Mouse (Mus musculus) midbrain, embryonic 12.5 days (tissue): ENCODE measurements around the gene Trmt1l. TPM values are rescaled to one million over a fixed set of nuclear protein-coding genes. Genes with fewer than 3 reads are reported as not detected.

Source experiments
- ATAC-seq: fragments of 200-750 bp; cut with Nextera tagmentation; 2 replicates; pipeline ENCODE4 v1.8.0; 2017; ENCODE audit warnings: low read depth, moderate TSS enrichment, moderate library complexity; ENCODE audit not compliant: low FRiP score
- H3K27ac ChIP-seq: fragments of 300-500 bp; sonication (generic); replicated peaks from 2 replicates; pipeline ENCODE4 v1.5.1; 2016; ENCODE audit warnings: mild to moderate bottlenecking
- H3K27me3 ChIP-seq: fragments of 300-500 bp; sonication (generic); 2 replicates; pipeline ENCODE4 v1.6.1; 2016; ENCODE audit warnings: mild to moderate bottlenecking
- H3K36me3 ChIP-seq: fragments of 300-500 bp; sonication (generic); 2 replicates; pipeline ENCODE4 v1.6.1; 2016
- H3K4me1 ChIP-seq: fragments of 300-500 bp; sonication (generic); 2 replicates; pipeline ENCODE4 v1.6.1; 2016
- H3K4me2 ChIP-seq: fragments of 300-500 bp; sonication (generic); replicated peaks from 2 replicates; pipeline ENCODE4 v1.6.1; 2016; ENCODE audit warnings: mild to moderate bottlenecking, moderate library complexity
- H3K4me3 ChIP-seq: fragments of 300-500 bp; sonication (generic); 2 replicates; pipeline ENCODE4 v1.5.1; 2016; ENCODE audit warnings: mild to moderate bottlenecking
- H3K9ac ChIP-seq: fragments of 300-500 bp; sonication (generic); replicated peaks from 2 replicates; pipeline ENCODE4 v1.6.1; 2016; ENCODE audit warnings: mild to moderate bottlenecking, moderate library complexity
- H3K9me3 ChIP-seq: fragments of 300-500 bp; sonication (generic); 2 replicates; pipeline ENCODE4 v1.6.1; 2016; ENCODE audit warnings: mild to moderate bottlenecking
- WGBS: fragments of 180-500 bp; shearing (Covaris S2); methylation state at CpG from one replicate; pipeline ENCODE4 v1.1.7; 2016; 5-methylcytosine and 5-hydroxymethylcytosine counted together
- polyA plus RNA-seq: library from polyadenylated mRNA; unstranded; fragments of >200 nt; fragmentation: Nextera tagmentation; extraction: Ambion mirVana; gene quantifications from 2 replicates; pipeline ENCODE4 v1.2.1, GENCODE M21; 2016

The Trmt1l gene
- polyA plus RNA-seq: 66.7 and 68.1 TPM in 2 replicates

DNA sequence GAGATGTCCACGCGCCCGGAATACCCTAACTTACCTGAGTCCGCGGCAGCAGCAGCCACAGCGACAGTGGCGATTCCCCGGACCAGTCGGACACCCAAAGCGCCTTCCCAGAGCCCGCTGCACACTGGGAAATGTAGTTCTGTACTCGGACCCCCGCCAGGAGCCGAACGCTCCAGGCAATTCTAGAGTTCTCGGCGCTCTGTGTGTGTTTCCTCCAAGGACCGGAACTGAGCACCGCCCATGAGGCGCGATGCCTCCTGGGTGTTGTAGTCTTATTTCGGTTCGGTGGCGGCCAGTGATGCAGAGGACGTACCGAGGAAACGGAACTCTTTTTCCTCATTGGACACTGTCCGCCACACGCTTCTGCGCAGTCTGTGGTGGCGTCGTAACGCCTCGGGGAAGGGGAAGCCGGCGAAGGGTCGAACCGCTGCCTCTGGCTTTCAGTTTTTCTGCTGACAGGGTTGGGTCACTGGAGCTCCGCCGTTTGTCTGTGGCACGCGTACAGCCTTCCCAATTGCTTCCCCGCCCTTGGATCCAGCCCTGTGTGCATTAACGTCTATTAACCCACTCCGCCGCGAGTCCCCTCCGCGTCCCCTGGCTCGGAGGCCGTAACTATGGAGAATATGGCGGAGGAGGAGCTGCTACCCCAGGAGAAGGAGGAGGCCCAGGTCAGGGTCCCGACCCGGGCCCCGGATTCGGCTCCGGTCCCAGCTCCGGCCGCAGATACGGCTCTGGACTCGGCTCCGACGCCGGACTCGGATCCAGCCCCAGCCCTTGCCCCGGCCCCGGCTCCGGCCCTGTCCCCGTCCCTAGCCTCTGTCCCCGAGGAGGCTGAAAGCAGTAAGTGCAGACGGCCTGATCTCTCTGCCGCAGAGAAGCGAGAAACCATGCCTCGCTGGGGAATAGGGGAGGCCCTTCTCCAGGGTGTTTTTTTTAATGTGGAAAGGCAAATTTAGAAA lies at the start of gene Trmt1l, which contains the start of gene Swt1:
TSS of gene Trmt1l (plus strand) at position 280 of the 959 bp plus-strand sequence.
TSS of gene Swt1 (minus strand) at position 193 of the 959 bp plus-strand sequence.
- Histone ChIP-seq H3K9ac (peak within 1 kb of the TSS; percentile 92), H3K27ac (peak within 1 kb of the TSS; percentile 97), H3K4me2 (peak within 1 kb of the TSS; percentile 55), H3K4me3 (peak within 1 kb of the TSS; percentile 78), H3K27me3 (no peaks in the 10 kb centered on the region), H3K4me1 (peaks cover 15% of the 10 kb centered on the region), H3K36me3 (0 out of 2 replicates have a peak, but pooled peaks cover 3% of the 10 kb centered on the region), H3K9me3 (no peaks in the 10 kb centered on the region)
- peak; percentile 99 for ATAC-seq
- WGBS: under 1% methylated on average over 74 of the region's 74 CpGs

GRCm38 (mm10) chr1:151390029-151390428 lies 38.3 kb upstream of the Trmt1l start:
- 100% methylated on average over 1 of the region's 1 CpGs for WGBS
- Histone ChIP-seq H3K27me3 (no peaks in the 10 kb centered on the region), H3K9ac (no peak overlapping the region), H3K4me2 (no peak overlapping the region), H3K9me3 (no peaks in the 10 kb centered on the region), H3K4me1 (no peaks in the 10 kb centered on the region), H3K4me3 (no peak overlapping the region), H3K36me3 (peaks cover 7% of the 10 kb centered on the region; the same call in 1 of the 2 replicates), H3K27ac (no peak overlapping the region)
- ATAC-seq: no peak

DNA sequence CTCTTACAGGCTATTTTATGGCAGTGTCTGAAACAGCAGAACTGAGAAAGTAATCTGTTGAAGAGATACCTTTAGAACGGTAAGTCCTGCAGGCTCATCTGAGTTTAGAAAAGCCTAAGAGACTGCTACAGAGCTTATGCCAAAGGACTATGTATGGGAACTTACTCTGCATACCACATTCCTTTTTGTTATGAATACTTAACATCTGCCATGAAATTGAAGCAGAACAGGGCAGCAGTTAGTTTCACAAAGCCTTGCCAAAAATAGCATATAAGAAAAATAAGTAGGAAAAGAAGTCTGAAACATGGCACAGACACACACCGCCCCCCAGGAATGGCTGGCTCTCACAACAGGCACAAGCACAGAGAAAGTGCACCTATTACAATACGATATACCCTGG lies 18.5 kb upstream of the Trmt1l start:
- Histone ChIP-seq H3K9me3 (no peaks in the 10 kb centered on the region), H3K4me2 (no peak overlapping the region), H3K27me3 (no peaks in the 10 kb centered on the region), H3K4me3 (no peak overlapping the region), H3K27ac (no peak overlapping the region), H3K4me1 (no peaks in the 10 kb centered on the region), H3K36me3 (peaks cover 18% of the 10 kb centered on the region), H3K9ac (no peak overlapping the region)
- ATAC-seq: no peak
- WGBS: 94% methylated on average over 3 of the region's 3 CpGs

GRCm38 (mm10) chr1:151422178-151422577 lies 6.2 kb upstream of the Trmt1l start:
- H3K9ac ChIP-seq: no peak overlapping the region
- no peak for ATAC-seq
- no peaks in the 10 kb centered on the region for H3K9me3 ChIP-seq
- no peak overlapping the region for H3K4me2 ChIP-seq
- no peak overlapping the region for H3K27ac ChIP-seq
- H3K27me3 ChIP-seq: no peaks in the 10 kb centered on the region
- peaks cover 4% of the 10 kb centered on the region for H3K4me1 ChIP-seq
- WGBS: 84% methylated on average over 3 of the region's 3 CpGs
- peaks cover 20% of the 10 kb centered on the region for H3K36me3 ChIP-seq
- H3K4me3 ChIP-seq: no peak overlapping the region

DNA sequence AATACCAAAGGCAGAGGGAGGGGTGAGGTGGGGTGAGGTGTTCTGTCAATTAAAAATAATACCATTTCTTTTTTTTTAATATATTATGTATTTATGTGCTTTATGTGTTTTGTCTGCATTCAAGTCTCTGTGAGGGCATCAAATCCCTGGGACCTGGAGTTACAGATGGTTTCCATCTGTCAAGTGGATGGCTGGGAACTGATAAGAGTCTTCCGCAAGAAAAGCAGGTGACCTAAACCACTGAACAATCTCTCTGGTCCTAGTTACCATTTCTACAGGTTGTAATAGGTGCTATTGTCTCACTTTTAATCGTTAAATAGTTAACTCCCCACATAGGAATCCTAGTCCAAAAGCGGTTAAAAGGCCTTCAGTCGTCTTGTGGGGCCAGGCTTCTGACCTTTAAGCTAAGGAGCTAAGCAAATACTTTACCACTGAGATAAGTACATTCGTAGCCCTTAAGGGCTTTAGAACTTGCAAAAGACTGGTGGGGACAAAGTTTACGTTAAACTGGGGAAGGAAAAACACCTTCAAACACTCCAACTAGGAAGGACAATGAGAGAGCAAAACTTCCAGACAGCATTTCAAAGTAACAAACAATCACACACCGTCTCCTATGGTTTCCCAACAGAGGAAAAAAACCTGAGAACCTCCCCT lies 1.3 kb upstream of the Trmt1l start:
- ATAC-seq: no peak
- H3K9ac ChIP-seq: peak overlapping the region; percentile 92

DNA sequence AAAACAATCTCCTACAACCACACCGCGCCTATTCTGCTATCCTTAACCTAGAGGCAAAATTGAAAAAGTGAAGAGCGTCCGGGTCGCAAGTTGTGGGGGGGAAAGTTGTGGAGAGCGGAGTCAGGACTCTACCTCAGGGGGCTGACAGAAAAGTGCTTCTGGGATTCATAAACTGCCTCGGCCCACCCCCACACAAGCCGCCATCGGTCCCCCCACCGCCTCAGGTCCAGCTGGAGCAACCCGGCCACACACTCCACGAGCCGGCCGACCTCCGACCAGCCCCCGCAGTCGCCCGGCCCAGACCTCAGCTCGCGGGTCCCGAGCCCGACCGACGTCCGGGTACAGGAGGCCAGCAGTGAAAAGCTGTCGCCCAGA lies 467 bp upstream of the Trmt1l start:
- Histone ChIP-seq H3K9me3 (no peaks in the 10 kb centered on the region), H3K27ac (peak overlapping the region; percentile 97), H3K4me2 (peak overlapping the region; percentile 55), H3K36me3 (no peaks in the 10 kb centered on the region), H3K27me3 (no peaks in the 10 kb centered on the region), H3K9ac (peak overlapping the region; percentile 92), H3K4me1 (peaks cover 15% of the 10 kb centered on the region), H3K4me3 (peak overlapping the region; percentile 78)
- 1% methylated on average over 26 of the region's 26 CpGs for WGBS
- peak; percentile 78 for ATAC-seq

More for the DNA sequence above, 1.3 kb upstream of the Trmt1l start:
- no peaks in the 10 kb centered on the region for H3K36me3 ChIP-seq
- peaks cover 15% of the 10 kb centered on the region for H3K4me1 ChIP-seq
- H3K4me3 ChIP-seq: peak overlapping the region; percentile 78
- no peak overlapping the region for H3K27ac ChIP-seq
- no peaks in the 10 kb centered on the region for H3K27me3 ChIP-seq
- WGBS: 27% methylated on average over 7 of the region's 7 CpGs
- no peaks in the 10 kb centered on the region for H3K9me3 ChIP-seq
- H3K4me2 ChIP-seq: peak overlapping the region; percentile 55

- ATAC-seq: no peak
- Histone ChIP-seq H3K27ac (peak overlapping the region; percentile 97), H3K4me2 (peak overlapping the region; percentile 55), H3K36me3 (peaks cover 9% of the 10 kb centered on the region), H3K9ac (peak overlapping the region; percentile 92), H3K4me1 (peaks cover 15% of the 10 kb centered on the region), H3K4me3 (peak overlapping the region; percentile 78), H3K9me3 (no peaks in the 10 kb centered on the region), H3K27me3 (no peaks in the 10 kb centered on the region)
- WGBS: 48% methylated on average over 9 of the region's 9 CpGs
Measured at GRCm38 (mm10) chr1:151429316-151429715, 974 bp downstream of the Trmt1l start.

GRCm38 (mm10) chr1:151435431-151435830 lies 7.1 kb downstream of the Trmt1l start:
- H3K9me3 ChIP-seq: no peaks in the 10 kb centered on the region
- H3K4me1 ChIP-seq: no peaks in the 10 kb centered on the region
- H3K36me3 ChIP-seq: peaks cover 53% of the 10 kb centered on the region
- no peak overlapping the region for H3K9ac ChIP-seq
- 94% methylated on average over 6 of the region's 6 CpGs for WGBS
- H3K27me3 ChIP-seq: no peaks in the 10 kb centered on the region
- H3K4me3 ChIP-seq: no peak overlapping the region
- H3K27ac ChIP-seq: no peak overlapping the region
- ATAC-seq: no peak
- H3K4me2 ChIP-seq: no peak overlapping the region

DNA sequence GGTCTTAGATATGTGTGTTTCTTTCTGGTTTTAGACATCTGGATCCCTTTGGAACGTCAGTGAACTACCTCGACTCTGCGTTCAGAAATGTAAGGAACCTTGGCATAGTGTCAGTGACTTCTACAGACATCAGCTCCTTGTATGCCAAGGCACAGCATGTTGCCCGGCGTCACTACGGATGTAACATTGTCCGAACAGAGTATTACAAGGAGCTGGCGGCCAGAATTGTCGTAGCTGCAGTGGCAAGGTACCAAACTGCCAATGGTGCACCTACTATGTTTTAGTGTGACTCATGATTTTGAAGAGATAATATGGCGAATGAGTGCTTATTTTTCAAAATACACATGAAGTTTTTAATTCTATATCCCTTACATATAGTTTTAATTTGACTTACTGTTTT lies 21.5 kb downstream of the Trmt1l start:
- Histone ChIP-seq H3K9ac (no peak overlapping the region), H3K27ac (no peak overlapping the region), H3K4me3 (no peak overlapping the region), H3K27me3 (no peaks in the 10 kb centered on the region), H3K4me2 (no peak overlapping the region), H3K4me1 (no peaks in the 10 kb centered on the region), H3K36me3 (peaks cover 85% of the 10 kb centered on the region), H3K9me3 (no peaks in the 10 kb centered on the region)
- 94% methylated on average over 10 of the region's 10 CpGs for WGBS
- ATAC-seq: no peak

DNA sequence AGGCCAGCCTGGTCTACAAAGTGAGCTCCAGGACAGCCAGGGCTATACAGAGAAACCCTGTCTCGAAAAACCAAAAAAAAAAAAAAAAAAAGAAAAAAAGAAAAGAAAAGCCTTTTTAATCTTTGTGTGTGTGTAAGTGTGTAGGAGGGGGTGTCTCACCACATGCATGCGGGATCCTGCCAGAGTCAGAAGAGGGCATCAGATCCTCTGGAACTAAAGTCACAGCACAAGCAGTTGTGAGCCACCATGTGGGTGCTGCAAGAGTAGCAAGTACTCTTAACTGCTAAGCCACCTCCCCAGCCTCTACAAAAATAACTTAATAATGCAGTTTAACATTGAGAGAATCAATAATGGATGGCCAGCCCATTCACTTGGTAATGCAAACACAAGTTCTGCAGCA lies 22.5 kb downstream of the Trmt1l start:
- Histone ChIP-seq H3K27ac (no peak overlapping the region), H3K4me1 (no peaks in the 10 kb centered on the region), H3K36me3 (peaks cover 80% of the 10 kb centered on the region), H3K9me3 (no peaks in the 10 kb centered on the region), H3K4me3 (no peak overlapping the region), H3K4me2 (no peak overlapping the region), H3K9ac (no peak overlapping the region), H3K27me3 (no peaks in the 10 kb centered on the region)
- 96% methylated on average over 1 of the region's 2 CpGs for WGBS
- no peak for ATAC-seq

- no peaks in the 10 kb centered on the region for H3K4me1 ChIP-seq
- no peak for ATAC-seq
- H3K4me3 ChIP-seq: no peak overlapping the region
- no peak overlapping the region for H3K27ac ChIP-seq
- no peak overlapping the region for H3K4me2 ChIP-seq
- H3K36me3 ChIP-seq: peaks cover 78% of the 10 kb centered on the region
- H3K9me3 ChIP-seq: no peaks in the 10 kb centered on the region
- H3K9ac ChIP-seq: no peak overlapping the region
- no peaks in the 10 kb centered on the region for H3K27me3 ChIP-seq
- 97% methylated on average over 11 of the region's 11 CpGs for WGBS
Measured at GRCm38 (mm10) chr1:151451946-151452345, 23.6 kb downstream of the Trmt1l start.

GRCm38 (mm10) chr1:151457087-151457486 lies 28.7 kb downstream of the Trmt1l start:
- H3K4me1 ChIP-seq: no peaks in the 10 kb centered on the region
- no peak overlapping the region for H3K4me2 ChIP-seq
- H3K27ac ChIP-seq: no peak overlapping the region
- H3K9ac ChIP-seq: no peak overlapping the region
- ATAC-seq: no peak
- H3K36me3 ChIP-seq: peaks cover 63% of the 10 kb centered on the region
- no peaks in the 10 kb centered on the region for H3K9me3 ChIP-seq
- H3K27me3 ChIP-seq: no peaks in the 10 kb centered on the region
- 91% methylated on average over 5 of the region's 5 CpGs for WGBS
- H3K4me3 ChIP-seq: no peak overlapping the region
